16 mouse cellular contexts compared by ENCODE assay signal in genomic region chr3:98101541-98101940, GRCm38 (mm10). TPM values are rescaled to one million over a fixed set of nuclear protein-coding genes. Genes with fewer than 3 reads are reported as not detected.
DNase-seq lines count a peak whose midpoint lies in the region; ATAC-seq and TF ChIP-seq lines count a peak whose summit lies in the region.
"Had no signal": no experiment of that assay in that cellular context is flagged by ENCODE, and none has a peak within 500 bp of the region (broad histone marks: within the 10 kb centered on the region; RNA-seq: fewer than 3 reads in every experiment).

No protein-coding gene starts in this region.

- no peak for ATAC-seq in neural tube, embryonic 11.5 days (ENCODE audit: insufficient read depth, low FRiP score, low TSS enrichment)
- no peak for ATAC-seq in neural tube, embryonic 15.5 days (ENCODE audit: low FRiP score)
- ATAC-seq in limb, embryonic 15.5 days (ENCODE audit: insufficient number of reproducible peaks, low FRiP score, low TSS enrichment, low read depth): peak; percentile 31; the same call in 1 of the 2 replicates
- ATAC-seq: forebrain, embryonic 14.5 days had no signal

- TF ChIP-seq POLR2A in kidney, adult 2 months (IDR thresholded peaks at IDR 0.05; ENCODE audit: low read depth, low read length): no peak
- TF ChIP-seq POLR2A in embryonic fibroblast, embryonic 13.5 days (IDR thresholded peaks at IDR 0.05; ENCODE audit: low read depth, low read length): no peak

- H3K4me3 ChIP-seq in kidney, adult 2 months (ENCODE audit: insufficient read depth, low read depth, low read length): no peak overlapping the region
- H3K4me3 ChIP-seq in neural tube, embryonic 11.5 days (ENCODE audit: low read depth, low read length): no peak overlapping the region
- no peak overlapping the region for H3K4me3 ChIP-seq in neural tube, embryonic 15.5 days (replicated peaks)
- H3K4me3 ChIP-seq in embryonic fibroblast, embryonic 13.5 days (ENCODE audit: insufficient read depth, low read length): no peak overlapping the region
- no peak overlapping the region for H3K4me3 ChIP-seq in limb, embryonic 15.5 days

- DNase-seq in kidney, adult 2 months: peak; percentile 24
- DNase-seq in kidney, adult 9 months: no peak
- peak; percentile 41 for DNase-seq in neural tube, embryonic 11.5 days (ENCODE audit: low spot score)
- no peak for DNase-seq in heart, postnatal 10 days
- DNase-seq in liver: no peak
- DNase-seq: cerebellum, postnatal 25 days; right cerebral cortex, postnatal 25 days had no signal

- H3K4me1 ChIP-seq in kidney, adult 2 months (ENCODE audit: control insufficient read depth, insufficient read depth, low read length): peaks cover 37% of the 10 kb centered on the region
- peaks cover 21% of the 10 kb centered on the region for H3K4me1 ChIP-seq in neural tube, embryonic 11.5 days (ENCODE audit: control insufficient read depth, insufficient read depth, low read length)
- H3K4me1 ChIP-seq in neural tube, embryonic 15.5 days: peaks cover 26% of the 10 kb centered on the region
- H3K4me1 ChIP-seq in embryonic fibroblast, embryonic 13.5 days (ENCODE audit: control insufficient read depth, insufficient read depth, low read length): peaks cover 8% of the 10 kb centered on the region; the same call in 1 of the 2 replicates
- H3K4me1 ChIP-seq in limb, embryonic 15.5 days: peaks cover 57% of the 10 kb centered on the region

- TF ChIP-seq CTCF in kidney, adult 2 months (conservative IDR thresholded peaks at IDR 0.05; ENCODE audit: insufficient read depth, insufficient read length, low read depth, low read length): no peak
- no peak for TF ChIP-seq CTCF in embryonic fibroblast, embryonic 13.5 days (IDR thresholded peaks at IDR 0.05; ENCODE audit: borderline replicate concordance, insufficient read depth, low read length)

- intact Hi-C loops in heart, postnatal 10 days (cut with DNase I): no loop called here

- H3K27ac ChIP-seq in kidney, adult 2 months (ENCODE audit: insufficient read depth, low read depth, low read length): peak overlapping the region; percentile 49
- H3K27ac ChIP-seq in neural tube, embryonic 11.5 days (ENCODE audit: low read depth, low read length): no peak overlapping the region
- H3K27ac ChIP-seq in neural tube, embryonic 15.5 days (replicated peaks): no peak overlapping the region
- 0 out of 2 replicates have a peak overlapping the region, but pooled peaks have one; percentile 14 for H3K27ac ChIP-seq in embryonic fibroblast, embryonic 13.5 days (ENCODE audit: insufficient read depth, low read length)
- peak overlapping the region; percentile 64 for H3K27ac ChIP-seq in limb, embryonic 15.5 days

- H3K27me3 ChIP-seq in kidney, adult 2 months (replicated peaks; ENCODE audit: control insufficient read depth, insufficient read depth, low read length): no peaks in the 10 kb centered on the region
- no peaks in the 10 kb centered on the region for H3K27me3 ChIP-seq in neural tube, embryonic 11.5 days (ENCODE audit: control insufficient read depth, insufficient read depth, low read length)
- H3K27me3 ChIP-seq in neural tube, embryonic 15.5 days (replicated peaks): no peaks in the 10 kb centered on the region
- no peaks in the 10 kb centered on the region for H3K27me3 ChIP-seq in limb, embryonic 15.5 days

- 50% methylated on average over 10 of the region's 10 CpGs for WGBS in kidney, adult 2 months
- WGBS in neural tube, embryonic 11.5 days: 68% methylated on average over 10 of the region's 10 CpGs
- 72% methylated on average over 10 of the region's 10 CpGs for WGBS in neural tube, embryonic 15.5 days
- WGBS in limb, embryonic 15.5 days: 20% methylated on average over 10 of the region's 10 CpGs

- H3K4me2 ChIP-seq in neural tube, embryonic 11.5 days (ENCODE audit: low read depth): no peak overlapping the region
- H3K4me2 ChIP-seq in neural tube, embryonic 15.5 days: no peak overlapping the region
- H3K4me2 ChIP-seq in limb, embryonic 15.5 days: no peak overlapping the region

- H3K36me3 ChIP-seq in kidney, adult 2 months (ENCODE audit: control insufficient read depth, insufficient read depth, low read length): peaks cover 6% of the 10 kb centered on the region; the same call in 1 of the 2 replicates
- H3K36me3 ChIP-seq in neural tube, embryonic 11.5 days (ENCODE audit: control insufficient read depth, insufficient read depth, low read length): peaks cover 14% of the 10 kb centered on the region
- peaks cover 10% of the 10 kb centered on the region for H3K36me3 ChIP-seq in neural tube, embryonic 15.5 days
- H3K36me3 ChIP-seq in limb, embryonic 15.5 days: peaks cover 94% of the 10 kb centered on the region

- no peaks in the 10 kb centered on the region for H3K9me3 ChIP-seq in neural tube, embryonic 11.5 days (ENCODE audit: control insufficient read depth, low read length)
- no peaks in the 10 kb centered on the region for H3K9me3 ChIP-seq in neural tube, embryonic 15.5 days (replicated peaks)
- no peaks in the 10 kb centered on the region for H3K9me3 ChIP-seq in limb, embryonic 15.5 days

- H3K9ac ChIP-seq in neural tube, embryonic 11.5 days (ENCODE audit: low read length): no peak overlapping the region
- no peak overlapping the region for H3K9ac ChIP-seq in neural tube, embryonic 15.5 days (replicated peaks)
- no peak overlapping the region for H3K9ac ChIP-seq in limb, embryonic 15.5 days

RNA-seq across cellular contexts. Expression of gene Adam30, which starts 58.9 kb away (rescaled TPM):
- not detected in 2 replicates for polyA plus RNA-seq in kidney, adult 2 months (2012; rRNA removed)
- polyA plus RNA-seq in neural tube, embryonic 11.5 days (2014; fragmentation: Nextera tagmentation; extraction: Ambion mirVana): not detected in 2 replicates
- not detected in 2 replicates for polyA plus RNA-seq in neural tube, embryonic 15.5 days (2015; fragmentation: Nextera tagmentation; extraction: Ambion mirVana)
- polyA plus RNA-seq in embryonic fibroblast, embryonic 13.5 days (2011; ENCODE audit: insufficient read length, low read depth, missing spikeins): not detected in 2 replicates
- polyA plus RNA-seq in limb, embryonic 15.5 days (2015; fragmentation: Nextera tagmentation; extraction: Ambion mirVana): not detected in 2 replicates
- under 1 TPM in 1 of 2 experiments, not detected in 1; 0.10 TPM for total RNA-seq in heart, postnatal 10 days (2021)
- total RNA-seq: left cerebral cortex, adult 18-20 months had no signal
- polyA plus RNA-seq: C2C12; forebrain, embryonic 14.5 days; heart, postnatal 0 days; intestine, embryonic 14.5 days; stomach, embryonic 14.5 days had no signal

Comparison
In these comparisons a context has a peak if more than half of its experiments do, and no peak if none do; other contexts are left out.
1. DNase-seq: peak in kidney, adult 2 months (single experiment) and neural tube, embryonic 11.5 days (single experiment); none in kidney, adult 9 months (single experiment), heart, postnatal 10 days (0 of 2) and liver (single experiment).
2. H3K27ac ChIP-seq: peak in kidney, adult 2 months (single experiment), embryonic fibroblast, embryonic 13.5 days (single experiment) and limb, embryonic 15.5 days (single experiment); none in neural tube, embryonic 11.5 days (single experiment) and neural tube, embryonic 15.5 days (single experiment).